Mouse (Mus musculus) stomach, postnatal 0 days (tissue): ENCODE results near the gene Adnp. TPM values are rescaled to one million over a fixed set of nuclear protein-coding genes. Genes with fewer than 3 reads are reported as not detected.
A peak's percentile ranks its signal among the peaks of the same experiment; 100 is the strongest.

Experiments
- ATAC-seq: fragments of 200-750 bp; cut with Nextera tagmentation; 2 replicates; pipeline ENCODE4 v1.8.0; 2017; ENCODE audit not compliant: low FRiP score, low TSS enrichment
- DNase-seq: peaks from one replicate; pipeline ENCODE4 v3.0.0-alpha.2; 2016; ENCODE audit warnings: low spot score
- H3K27ac ChIP-seq: fragments of 300-500 bp; sonication (generic); replicated peaks from 2 replicates; pipeline ENCODE4 v1.5.1; 2014; ENCODE audit warnings: mild to moderate bottlenecking, control low read depth
- H3K27me3 ChIP-seq: fragments of 300-500 bp; sonication (generic); 2 replicates; pipeline ENCODE4 v1.6.1; 2014; ENCODE audit warnings: low read length; ENCODE audit not compliant: control insufficient read depth, insufficient read depth
- H3K36me3 ChIP-seq: fragments of 300-500 bp; sonication (generic); 2 replicates; pipeline ENCODE4 v1.6.1; 2014; ENCODE audit warnings: low read length, mixed read lengths; ENCODE audit not compliant: control insufficient read depth, insufficient read depth
- H3K4me1 ChIP-seq: fragments of 300-500 bp; sonication (generic); replicated peaks from 2 replicates; pipeline ENCODE4 v1.6.1; 2014; ENCODE audit warnings: antibody characterized with exemption; ENCODE audit not compliant: control insufficient read depth, insufficient read depth
- H3K4me2 ChIP-seq: fragments of 300-500 bp; sonication (generic); replicated peaks from 2 replicates; pipeline ENCODE4 v1.6.1; 2014; ENCODE audit warnings: low read depth, mild to moderate bottlenecking, control low read depth, moderate library complexity
- H3K4me3 ChIP-seq: fragments of 300-500 bp; sonication (generic); 2 replicates; pipeline ENCODE4 v1.5.1; 2014; ENCODE audit warnings: low read depth, low read length, control low read depth
- H3K9ac ChIP-seq: fragments of 300-500 bp; sonication (generic); 2 replicates; pipeline ENCODE4 v1.6.1; 2014; ENCODE audit warnings: mild to moderate bottlenecking, low read length, control low read depth, mixed read lengths
- H3K9me3 ChIP-seq: fragments of 300-500 bp; sonication (generic); 2 replicates; pipeline ENCODE4 v1.6.1; 2016; ENCODE audit warnings: low read length; ENCODE audit not compliant: control insufficient read depth
- CTCF ChIP-seq: IDR thresholded peaks from 2 replicates; pipeline ENCODE4 v1.5.1; 2016; ENCODE audit warnings: antibody characterized with exemption, low read depth, mild to moderate bottlenecking, moderate library complexity
- EP300 ChIP-seq: optimal IDR thresholded peaks from 2 replicates; pipeline ENCODE3; 2016; ENCODE audit warnings: antibody characterized with exemption
- WGBS: fragments of 180-500 bp; shearing (Covaris S2); extraction: QIAGEN DNeasy Blood & Tissue Kit; methylation state at CpG from one replicate; pipeline ENCODE4 v1.1.7; 2014; 5-methylcytosine and 5-hydroxymethylcytosine counted together
- polyA plus RNA-seq: library from polyadenylated mRNA; unstranded; fragments of >200 nt; fragmentation: Nextera tagmentation; extraction: Ambion mirVana; gene quantifications from 2 replicates; pipeline ENCODE4 v1.2.1, GENCODE M21; 2015

Gene Adnp
- polyA plus RNA-seq, 1 experiment from 2014 or later: 5.2 TPM

GRCm38 (mm10) chr2:168167781-168168180 is 39.1 kb downstream of the Adnp start:
- no peak overlapping the region for H3K4me3 ChIP-seq
- no peaks in the 10 kb centered on the region for H3K36me3 ChIP-seq
- ATAC-seq (no peak), DNase-seq (no peak)
- no peak for TF ChIP-seq EP300
- TF ChIP-seq CTCF: no peak
- H3K9me3 ChIP-seq: no peaks in the 10 kb centered on the region
- H3K27me3 ChIP-seq: no peaks in the 10 kb centered on the region
- no peak overlapping the region for H3K4me2 ChIP-seq
- H3K27ac ChIP-seq: no peak overlapping the region
- peaks cover 5% of the 10 kb centered on the region for H3K4me1 ChIP-seq
- H3K9ac ChIP-seq: no peak overlapping the region
- 49% methylated on average over 3 of the region's 3 CpGs for WGBS

DNA sequence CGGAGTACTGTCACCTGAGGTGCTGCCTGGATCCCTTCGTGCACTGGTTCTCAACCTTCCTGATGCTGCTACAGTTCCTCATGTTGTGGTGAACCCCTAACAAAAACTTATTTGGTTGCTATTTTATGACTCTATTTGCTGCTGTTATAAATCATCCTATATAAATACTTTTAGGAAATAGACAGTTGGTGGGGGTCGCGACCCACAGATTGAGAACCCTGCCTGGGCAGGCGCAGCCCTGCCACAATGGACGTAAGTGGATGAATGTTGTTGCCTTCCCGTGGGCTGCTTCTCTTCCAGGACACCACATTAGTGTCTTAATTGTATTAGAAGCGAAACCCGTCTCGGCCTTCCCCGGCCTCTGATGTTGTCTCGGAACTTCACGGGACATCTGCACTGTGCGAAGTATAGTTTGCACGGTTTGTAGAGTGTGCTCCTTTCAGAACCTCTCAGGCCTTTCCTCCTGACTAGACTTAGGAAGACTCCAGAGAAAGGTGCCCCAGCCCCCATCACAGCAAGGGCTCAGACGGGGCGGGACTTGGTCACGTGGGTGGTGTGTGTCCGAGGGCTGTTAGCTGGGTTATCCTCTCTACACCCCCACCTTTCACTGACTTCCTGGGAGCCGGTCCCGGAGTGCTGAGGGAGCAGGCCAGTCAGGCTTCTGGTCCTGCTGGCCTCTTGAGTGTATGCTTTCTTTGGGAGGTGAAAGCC is 40.0 kb downstream of the Adnp start:
- Histone ChIP-seq H3K27ac (no peak overlapping the region), H3K4me2 (no peak overlapping the region), H3K36me3 (no peaks in the 10 kb centered on the region), H3K4me3 (no peak overlapping the region), H3K4me1 (peaks cover 5% of the 10 kb centered on the region), H3K9ac (no peak overlapping the region), H3K9me3 (no peaks in the 10 kb centered on the region), H3K27me3 (no peaks in the 10 kb centered on the region)
- no peak for ATAC-seq
- WGBS: 43% methylated on average over 21 of the region's 21 CpGs
- peak; percentile 40 for DNase-seq
- no peak for TF ChIP-seq EP300
- TF ChIP-seq CTCF: no peak

- H3K27me3 ChIP-seq: no peaks in the 10 kb centered on the region
- WGBS: 12% methylated on average over 14 of the region's 14 CpGs
- no peaks in the 10 kb centered on the region for H3K9me3 ChIP-seq
- peak; percentile 24 for ATAC-seq
- peaks cover 2% of the 10 kb centered on the region for H3K4me1 ChIP-seq
- peak overlapping the region; percentile 53 for H3K4me2 ChIP-seq
- DNase-seq: peak; percentile 49
- no peaks in the 10 kb centered on the region for H3K36me3 ChIP-seq
- TF ChIP-seq CTCF (no peak), EP300 (no peak)
- peak overlapping the region; percentile 22 for H3K4me3 ChIP-seq
- H3K9ac ChIP-seq: peak overlapping the region; percentile 50
- peak overlapping the region; percentile 53; the same call in 1 of the 2 replicates for H3K27ac ChIP-seq
Observed at GRCm38 (mm10) chr2:168161978-168162377, 44.9 kb downstream of the Adnp start.

DNA sequence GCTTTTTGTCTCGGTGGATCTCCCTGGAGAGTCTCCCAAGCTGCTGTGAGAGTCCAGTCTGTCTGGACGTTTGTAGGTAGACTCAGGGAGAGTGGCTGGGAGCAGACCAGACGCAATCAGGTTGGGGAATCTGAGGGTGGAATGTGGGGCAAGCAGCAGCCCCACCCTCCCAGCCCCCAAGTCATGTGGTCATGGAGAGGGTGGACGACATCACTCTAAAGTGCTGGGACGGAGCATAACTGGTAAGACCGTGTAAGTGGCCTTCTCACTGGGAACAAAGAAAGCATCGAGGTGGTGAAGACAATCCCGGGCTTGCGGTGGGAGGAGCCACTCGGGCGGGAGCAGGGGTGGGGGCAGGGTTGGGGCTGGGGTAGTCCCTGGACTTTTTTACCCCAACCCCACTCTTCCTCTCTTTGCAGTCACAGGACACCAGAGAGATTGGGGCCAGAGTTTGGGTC is 45.4 kb downstream of the Adnp start:
- Histone ChIP-seq H3K27ac (peak overlapping the region; percentile 53; the same call in 1 of the 2 replicates), H3K4me2 (peak overlapping the region; percentile 53), H3K9ac (peak overlapping the region; percentile 50), H3K9me3 (no peaks in the 10 kb centered on the region), H3K4me3 (peak overlapping the region; percentile 22), H3K4me1 (peaks cover 2% of the 10 kb centered on the region), H3K36me3 (no peaks in the 10 kb centered on the region), H3K27me3 (no peaks in the 10 kb centered on the region)
- 5% methylated on average over 11 of the region's 11 CpGs for WGBS
- peak; percentile 22 for ATAC-seq
- peak; percentile 38 for DNase-seq
- no peak for TF ChIP-seq EP300

DNA sequence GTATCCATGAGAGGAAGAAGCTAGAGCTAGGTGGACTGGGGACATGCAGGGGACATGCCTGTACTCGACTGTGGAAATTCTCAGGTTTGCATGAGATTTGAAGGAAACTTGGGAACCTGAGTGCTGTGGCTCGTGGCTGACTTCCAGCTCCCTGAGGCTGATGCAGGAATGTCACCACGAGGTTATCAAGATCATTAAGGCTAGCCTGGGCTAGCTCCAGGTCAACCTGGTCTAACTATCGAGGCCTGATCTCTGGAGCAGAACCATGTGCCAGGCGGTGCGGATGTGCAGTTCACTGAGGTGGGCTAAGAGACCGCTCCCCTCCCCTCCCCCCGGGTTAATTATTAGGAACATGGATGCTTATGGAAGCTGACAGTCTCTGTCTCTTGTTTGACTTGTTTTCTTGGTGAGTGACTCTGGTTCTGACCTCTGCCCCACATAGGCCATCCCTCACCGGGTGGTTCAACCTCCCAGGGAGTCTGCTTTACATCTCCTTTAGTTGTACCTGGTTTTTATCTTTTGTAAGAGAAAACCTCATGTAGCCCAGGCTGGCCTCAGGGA is 46.5 kb downstream of the Adnp start:
- TF ChIP-seq EP300 (no peak), CTCF (no peak)
- no peaks in the 10 kb centered on the region for H3K27me3 ChIP-seq

More for the DNA sequence above, 46.5 kb downstream of the Adnp start:
- no peak overlapping the region for H3K4me2 ChIP-seq
- H3K4me1 ChIP-seq: peaks cover 2% of the 10 kb centered on the region
- WGBS: 81% methylated on average over 9 of the region's 9 CpGs
- ATAC-seq: no peak
- H3K36me3 ChIP-seq: no peaks in the 10 kb centered on the region
- no peak overlapping the region for H3K9ac ChIP-seq
- no peak overlapping the region for H3K27ac ChIP-seq
- no peaks in the 10 kb centered on the region for H3K9me3 ChIP-seq
- DNase-seq: no peak
- no peak overlapping the region for H3K4me3 ChIP-seq
